Mouse (Mus musculus) mature B cell (primary cell): ENCODE results near the gene Gopc.

Experiments used
- in situ Hi-C: fragments of 300-500 bp; cut with MboI; formaldehyde crosslinking; loops from 2 replicates; pipeline ENCODE4 v1.14.3; 2019

The Gopc gene

DNA sequence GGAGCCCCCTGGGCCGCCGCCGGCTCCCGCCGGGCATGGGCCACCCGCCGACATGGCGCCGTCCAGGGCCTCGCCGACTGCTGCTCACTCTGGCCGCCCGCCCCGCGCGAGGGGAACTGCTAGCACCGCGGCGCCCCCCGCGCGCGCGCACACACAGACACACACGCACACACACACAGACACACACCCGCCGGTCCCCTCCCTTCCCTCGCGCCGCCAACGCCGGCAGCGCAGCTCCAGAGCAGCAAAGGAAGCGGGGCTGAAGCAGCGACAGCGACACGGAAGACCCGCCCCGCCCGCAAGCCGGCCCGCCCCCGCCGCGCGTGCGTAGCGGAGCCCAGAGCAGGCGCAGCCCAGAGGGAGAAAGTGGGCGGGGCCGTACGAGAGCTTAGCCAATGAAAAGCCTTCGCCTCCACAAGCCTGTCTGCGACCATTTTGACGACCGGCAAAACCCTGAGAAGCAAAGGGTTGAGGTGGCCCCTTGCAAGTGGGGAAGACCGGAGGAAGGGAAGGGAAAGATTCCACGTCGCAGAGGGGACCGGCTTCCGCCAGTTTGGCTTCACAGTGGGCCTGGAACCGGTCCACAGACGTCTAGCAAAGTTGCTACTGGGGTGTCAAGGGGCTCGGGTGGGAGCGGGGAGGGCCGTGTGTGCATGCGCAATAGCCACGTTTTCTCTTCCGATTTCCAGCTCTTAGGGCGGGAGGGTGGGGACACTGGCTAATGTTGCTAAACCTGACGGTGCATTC lies at the start of gene Gopc:
Gopc (minus strand) TSS at position 280 of the 747 bp plus-strand sequence.
- in situ Hi-C loops, result loop anchor here (25.0 kb wide), 2 partner anchors 145 to 920 kb away; partner anchors contain the start of gene Dcbld1

DNA sequence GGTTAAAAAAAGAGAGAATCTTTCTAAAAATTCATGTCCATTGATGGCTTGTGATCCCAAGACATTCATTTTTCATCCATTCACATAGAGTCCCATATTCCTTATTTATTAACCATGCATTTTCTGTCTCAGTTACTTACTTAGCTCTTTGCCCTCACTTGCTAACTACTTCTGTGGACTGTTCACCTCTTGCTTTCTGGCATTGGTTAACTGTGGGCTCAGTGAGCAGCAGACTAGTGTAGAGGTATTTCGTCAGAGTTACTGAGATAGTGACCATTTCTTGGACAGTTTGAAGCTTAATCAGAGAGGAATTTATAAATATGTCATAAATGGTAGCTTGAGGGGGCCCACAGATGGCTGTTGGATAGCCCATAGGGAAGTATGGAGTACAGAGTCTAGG lies 49.0 kb upstream of the Gopc start:
- in situ Hi-C loops, result no loop called here

DNA sequence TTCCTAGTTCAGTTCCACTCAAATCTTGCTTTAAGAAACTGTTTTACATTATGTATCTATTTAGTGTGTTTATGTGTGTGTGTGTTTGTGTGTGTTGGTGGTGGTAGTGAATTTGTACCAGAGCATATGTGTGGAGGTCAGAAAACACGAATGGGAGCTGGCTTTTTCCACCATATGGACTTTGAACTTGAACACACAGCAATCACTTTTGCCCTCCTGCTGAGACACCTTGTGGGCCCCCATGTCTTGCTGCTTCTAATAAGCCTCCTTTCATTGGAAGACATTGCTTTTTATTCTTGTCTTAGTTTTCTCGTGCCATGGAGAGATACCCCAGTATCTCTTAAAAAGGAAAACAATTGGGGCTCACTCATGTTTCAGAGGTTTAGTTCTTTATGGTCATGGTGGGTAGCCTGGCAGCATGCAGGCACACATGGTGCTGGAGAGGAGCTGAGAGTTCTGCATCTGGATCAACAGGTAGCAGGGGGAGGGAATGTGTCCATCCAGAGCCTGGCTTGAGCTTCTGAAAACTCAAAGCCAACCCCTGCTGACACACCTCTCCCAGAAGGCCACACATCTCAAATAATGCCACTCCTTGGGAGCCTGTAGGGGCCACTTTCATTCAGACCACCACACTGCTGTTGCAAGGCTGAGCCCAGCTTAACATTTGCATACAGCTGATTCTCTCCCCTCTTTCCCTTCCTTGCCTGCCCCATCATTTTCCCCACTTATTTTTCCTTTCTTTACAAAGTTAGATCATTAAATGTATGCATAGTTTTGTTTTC lies 45.9 kb upstream of the Gopc start:
- in situ Hi-C loops, result no loop called here

DNA sequence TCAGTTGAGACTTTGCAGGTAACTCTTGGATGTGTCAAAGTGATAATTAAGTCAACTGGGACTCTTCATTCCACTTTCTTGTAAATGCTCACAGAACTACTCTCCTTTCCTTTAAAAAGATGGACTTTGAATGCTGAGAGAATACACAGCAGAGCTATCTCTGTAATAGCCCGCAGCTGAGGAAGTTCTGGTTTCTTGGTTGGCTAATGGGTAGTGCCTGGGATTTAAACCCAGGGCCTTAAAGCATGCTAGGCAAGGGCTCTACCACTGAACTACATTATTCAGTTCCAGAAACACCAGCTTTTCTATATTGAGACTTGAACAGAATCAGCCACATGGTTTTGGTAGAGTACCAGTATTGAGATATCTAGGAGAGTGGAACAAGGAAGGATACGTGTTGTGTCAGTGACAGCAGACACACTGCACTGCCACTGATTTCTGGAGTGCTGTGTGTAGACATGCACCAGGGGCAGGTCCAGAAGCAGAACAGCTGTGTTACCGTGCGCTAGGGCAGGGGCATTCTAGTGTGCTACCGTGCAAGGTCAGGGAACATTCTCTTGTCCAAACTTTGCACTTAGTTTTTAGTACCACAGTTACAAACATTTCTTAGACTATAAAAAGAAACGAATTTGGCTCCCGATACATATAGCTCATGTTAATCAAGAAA lies 44.5 kb upstream of the Gopc start:
- in situ Hi-C loops, result no loop called here

DNA sequence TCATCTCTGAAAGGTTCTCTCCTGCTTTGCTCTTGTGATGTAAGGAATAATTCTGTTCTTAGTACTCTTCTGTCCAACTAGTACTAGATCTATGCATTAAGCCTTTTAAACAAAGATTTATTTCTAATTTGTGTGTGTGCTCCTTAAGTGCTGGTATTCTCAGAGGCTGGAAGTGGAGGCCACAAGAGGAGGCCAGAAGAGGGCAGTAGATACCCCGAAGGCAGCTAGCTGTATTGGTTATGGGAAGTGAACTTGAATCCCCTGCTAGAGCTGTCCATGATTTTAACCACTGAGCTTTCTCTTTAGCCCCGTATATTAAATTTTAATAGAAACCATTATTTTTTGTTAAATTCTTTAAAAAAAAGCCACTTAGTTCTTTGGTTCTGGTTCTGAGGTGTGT lies 41.2 kb upstream of the Gopc start:
- in situ Hi-C loops, result no loop called here

DNA sequence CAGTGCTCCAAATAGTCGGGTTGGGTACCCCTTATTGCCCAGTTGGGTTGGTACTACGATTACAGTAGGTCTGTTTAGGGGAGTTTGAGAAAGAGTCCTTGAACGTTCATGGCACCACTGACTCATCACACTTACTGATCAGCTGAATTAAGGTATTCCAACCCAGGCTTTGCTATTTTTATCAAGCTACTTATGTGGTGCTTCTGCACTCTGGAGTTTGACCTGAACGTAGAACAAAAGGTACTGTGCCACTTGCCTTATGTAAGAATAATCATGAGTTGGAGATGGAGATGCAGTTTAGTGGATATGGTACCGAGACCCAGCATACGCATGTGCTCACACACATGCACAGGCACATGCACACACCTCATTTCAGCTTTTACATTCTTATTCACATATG lies 39.8 kb upstream of the Gopc start:
- in situ Hi-C loops, result no loop called here

DNA sequence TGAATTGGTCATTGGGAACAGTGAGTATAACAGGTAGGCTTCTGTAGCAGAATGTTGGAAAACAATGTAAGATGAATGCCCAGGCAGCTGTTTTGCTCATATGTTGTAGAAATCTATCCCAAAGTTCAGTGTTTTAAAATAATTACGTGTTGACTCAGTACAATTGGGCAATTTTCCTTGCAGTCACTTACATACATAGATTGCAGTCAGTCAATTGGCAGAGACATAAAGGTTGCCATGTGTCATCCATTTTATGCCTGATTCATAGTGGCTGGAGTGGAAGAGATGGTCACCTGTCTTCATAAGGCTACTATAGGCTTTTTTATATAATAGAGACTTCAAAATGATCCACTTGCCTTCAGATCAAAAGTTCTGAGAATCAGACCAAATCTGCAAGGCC lies 38.6 kb upstream of the Gopc start:
- in situ Hi-C loops, result no loop called here

DNA sequence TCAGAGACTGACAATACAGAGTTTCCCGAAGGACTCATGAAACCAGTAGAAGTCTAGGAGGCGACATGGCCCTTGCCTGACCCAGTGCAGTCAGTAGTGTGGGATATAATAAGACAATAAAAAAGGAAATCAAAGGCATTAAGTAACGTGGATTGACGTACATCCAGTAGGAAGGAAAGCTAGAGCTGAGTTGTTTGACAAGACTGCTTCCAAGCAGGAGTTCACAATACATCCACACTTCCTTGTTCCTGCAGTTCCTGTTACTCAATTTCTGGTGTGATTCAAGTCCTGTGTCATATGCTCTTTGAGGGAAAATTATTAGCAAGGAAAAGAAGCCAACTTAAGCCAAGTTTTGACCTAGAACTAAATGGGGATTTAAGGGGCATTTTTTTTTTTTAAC lies 37.5 kb upstream of the Gopc start:
- in situ Hi-C loops, result no loop called here

DNA sequence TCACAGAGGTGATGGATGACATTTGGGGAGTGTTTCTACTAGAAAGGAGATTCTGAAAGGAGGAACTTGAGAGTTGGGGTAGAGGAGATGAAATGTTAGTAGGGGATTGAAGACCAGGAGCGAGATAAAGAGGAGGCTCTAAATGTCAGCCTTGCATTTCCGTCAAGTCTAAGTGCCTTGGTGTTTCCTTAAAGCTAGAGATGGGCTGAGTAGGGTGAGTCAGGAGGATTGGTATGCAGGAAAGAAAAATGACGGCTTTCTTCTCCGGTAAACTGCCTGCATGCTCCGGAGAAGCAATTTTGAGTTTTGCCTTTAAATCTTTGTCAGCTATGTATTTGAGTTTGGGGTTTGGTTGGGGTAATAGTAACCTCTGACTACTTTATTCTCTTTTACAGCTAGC lies 37.0 kb upstream of the Gopc start:
- in situ Hi-C loops, result no loop called here

DNA sequence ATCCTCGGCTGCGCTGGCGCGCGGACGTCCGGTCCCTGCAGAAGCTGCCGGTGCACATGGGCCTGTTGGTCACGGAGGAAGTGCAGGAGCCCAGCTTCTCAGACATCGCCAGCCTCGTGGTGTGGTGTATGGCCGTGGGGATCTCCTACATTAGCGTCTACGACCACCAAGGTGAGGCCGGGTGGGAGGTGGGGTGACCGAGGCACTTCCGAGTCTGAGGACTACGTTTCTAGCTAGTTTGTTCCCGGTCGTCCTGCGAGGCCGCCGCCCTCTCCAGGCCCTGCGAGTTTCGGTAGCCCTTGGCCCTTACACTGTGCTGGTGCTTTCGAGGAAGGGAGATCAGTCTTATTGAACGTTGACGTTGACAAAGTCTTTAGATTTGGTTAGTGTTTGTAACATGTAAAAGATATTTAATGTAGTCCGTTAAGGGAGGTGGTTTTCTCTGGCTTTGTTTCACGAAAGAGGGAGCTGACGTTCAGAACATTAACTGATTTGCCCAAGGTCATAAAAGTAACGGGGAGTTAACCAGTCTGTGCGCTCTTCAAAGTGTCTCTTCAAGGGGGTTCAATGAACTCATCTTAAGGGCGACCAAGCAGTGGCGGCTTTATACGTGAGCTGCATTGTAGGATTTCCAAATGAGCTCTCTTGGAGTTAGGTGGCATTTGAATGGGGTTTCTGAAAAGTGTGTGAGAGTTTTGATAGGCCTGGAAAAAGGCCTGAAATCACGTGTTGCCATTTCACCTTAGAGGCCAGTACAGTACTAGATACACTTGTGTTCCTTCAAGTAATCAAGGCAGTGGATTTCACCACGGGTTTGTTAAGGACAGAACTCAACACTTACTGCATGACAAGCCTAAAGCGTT lies 36.3 kb upstream of the Gopc start:
- in situ Hi-C loops, result no loop called here

DNA sequence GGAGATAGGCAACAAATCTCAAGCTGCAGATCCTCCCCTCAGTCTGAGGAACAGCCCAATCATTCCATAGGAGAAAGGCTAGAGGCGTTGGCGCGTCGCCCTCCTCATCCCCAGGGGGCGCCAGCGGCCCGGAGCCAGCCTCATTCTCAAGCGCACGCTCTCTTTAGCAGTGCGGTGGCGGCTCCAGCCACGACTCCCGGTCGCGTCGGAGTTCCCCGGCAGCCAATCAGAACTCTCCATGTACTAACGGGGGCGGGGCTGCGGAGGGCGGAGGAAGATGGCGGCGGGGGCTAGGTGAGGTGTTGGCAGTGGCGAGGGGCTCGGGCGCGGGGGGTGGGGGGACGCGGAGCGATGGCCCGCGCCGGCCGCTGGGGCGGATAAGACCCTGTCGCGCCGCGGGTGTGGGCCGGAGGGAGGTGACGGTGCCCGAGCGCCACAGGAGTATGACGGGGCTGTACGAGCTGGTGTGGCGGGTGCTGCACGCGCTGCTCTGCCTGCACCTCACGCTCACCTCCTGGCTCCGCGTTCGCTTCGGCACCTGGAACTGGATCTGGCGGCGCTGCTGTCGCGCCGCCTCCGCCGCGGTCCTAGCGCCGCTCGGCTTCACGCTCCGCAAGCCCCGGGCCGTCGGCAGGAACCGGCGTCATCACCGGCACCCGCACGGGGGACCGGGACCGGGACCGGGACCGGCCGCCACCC lies 35.5 kb upstream of the Gopc start, which contains the start of gene Nus1:
Nus1 (plus strand) TSS at position 249 of the 699 bp plus-strand sequence.
- in situ Hi-C loops, result no loop called here

DNA sequence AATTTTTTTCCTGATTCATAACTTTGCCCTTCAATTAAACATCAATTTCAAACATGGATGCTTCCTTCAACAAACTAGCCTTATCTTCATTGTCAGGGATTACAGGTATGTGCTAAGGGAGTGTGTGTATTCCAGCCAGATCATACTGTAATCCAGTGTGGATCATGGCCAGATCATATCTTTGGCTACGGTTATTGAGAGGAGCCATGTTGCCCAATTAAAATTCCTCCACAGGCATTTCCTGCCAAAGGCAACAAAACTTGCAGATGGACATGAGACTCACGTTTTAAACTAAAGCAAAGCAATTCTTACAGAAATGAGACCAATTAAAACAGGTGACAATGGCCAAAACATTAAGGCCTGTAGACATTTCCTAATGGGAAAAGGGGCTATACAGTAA lies 34.5 kb upstream of the Gopc start:
- in situ Hi-C loops, result no loop called here

DNA sequence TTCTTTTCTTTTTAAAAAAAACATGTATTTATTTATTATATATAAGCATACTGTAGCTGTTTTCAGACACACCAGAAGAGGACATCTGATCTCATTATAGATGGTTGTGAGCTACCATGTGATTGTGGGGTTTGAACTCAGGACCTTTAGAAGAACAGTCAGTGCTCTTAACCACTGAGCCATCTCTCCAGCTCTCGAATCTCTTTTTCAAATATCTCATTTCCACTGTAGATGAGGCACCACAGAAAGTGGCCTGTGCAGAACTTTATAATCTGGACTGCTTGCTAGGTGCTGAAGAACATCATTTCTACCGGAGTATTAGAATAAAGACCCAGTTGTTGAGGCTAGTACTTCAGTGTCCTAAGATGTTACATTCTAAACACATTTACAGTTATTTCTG lies 33.1 kb upstream of the Gopc start:
- in situ Hi-C loops, result no loop called here

DNA sequence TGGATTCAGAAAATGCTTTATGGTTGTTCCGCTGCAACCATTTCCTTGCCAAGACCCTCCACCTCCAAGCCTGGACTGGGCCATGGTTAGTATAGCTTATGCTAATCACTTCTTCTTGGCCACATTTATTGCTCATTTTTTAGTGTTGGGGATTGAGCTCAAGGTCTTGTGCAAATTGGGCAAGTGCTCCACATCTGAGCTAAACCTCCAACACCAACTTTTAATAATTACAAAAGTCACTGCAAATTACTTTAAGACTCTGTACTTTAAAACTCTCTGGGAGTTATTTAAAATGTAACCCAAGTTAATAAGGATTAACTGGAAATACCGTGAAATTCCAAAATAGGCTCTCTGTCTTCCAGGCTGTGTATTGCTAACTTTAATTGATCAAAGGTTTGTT lies 25.6 kb upstream of the Gopc start:
- in situ Hi-C loops, result no loop called here

DNA sequence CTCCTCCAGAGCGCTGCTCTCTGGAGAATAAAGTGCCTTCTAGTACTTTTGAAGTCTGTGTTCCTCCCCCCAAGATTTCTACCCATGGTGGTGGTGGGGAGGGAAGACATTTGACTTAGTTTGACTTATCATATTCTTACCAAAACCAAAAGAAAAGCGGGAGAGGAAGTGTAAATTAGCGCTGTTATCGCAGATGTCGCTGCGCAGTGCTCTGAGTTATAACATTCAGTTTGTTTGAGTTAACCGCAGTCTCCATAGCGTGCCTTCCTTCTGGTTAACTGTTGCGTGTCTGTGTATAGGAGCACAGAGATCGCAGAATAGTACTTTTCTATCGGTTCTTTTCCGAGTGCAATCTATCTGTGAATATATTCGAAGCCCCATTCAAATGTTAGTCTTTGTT lies 23.2 kb upstream of the Gopc start:
- in situ Hi-C loops, result no loop called here

DNA sequence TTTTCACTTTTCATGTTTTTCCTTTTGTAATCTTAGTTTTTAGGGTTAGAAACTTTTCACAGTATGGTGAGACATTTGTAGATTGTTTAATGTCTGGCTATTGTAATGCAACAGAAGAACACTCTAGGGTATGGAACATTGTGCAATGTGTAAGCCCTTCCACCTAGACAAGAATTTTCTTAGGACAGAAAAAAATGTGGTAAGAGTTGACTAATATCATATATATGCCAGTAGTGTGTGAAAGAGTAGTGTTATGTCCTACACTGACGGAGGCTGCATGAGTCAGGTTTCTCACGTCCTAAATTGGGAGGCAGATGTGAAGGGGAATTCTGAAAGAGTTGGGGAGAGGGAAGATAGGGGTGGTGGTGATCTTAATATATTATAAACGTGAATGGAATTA lies 17.8 kb upstream of the Gopc start:
- in situ Hi-C loops, result loop anchor here (25.0 kb wide), 2 partner anchors 162 to 937 kb away; partner anchors contain the start of gene Dcbld1

DNA sequence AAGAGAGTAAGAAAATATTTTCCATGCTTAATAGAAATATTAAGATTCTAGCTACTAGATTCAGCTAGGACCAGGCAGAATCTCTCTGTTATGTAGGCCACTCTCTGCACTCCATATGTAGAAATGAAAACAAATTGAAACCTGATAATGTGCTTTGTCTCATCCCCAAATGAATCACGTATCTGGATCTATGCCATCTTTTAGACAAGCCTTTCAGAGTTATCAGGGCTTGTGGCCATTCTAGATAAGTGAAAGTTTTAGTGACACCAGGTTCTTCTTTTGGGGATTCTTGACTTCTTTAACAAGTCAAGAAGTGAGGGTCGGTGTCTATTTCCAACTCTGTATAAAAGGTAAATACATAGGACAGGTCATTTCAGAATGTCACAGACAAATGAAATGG lies 16.8 kb upstream of the Gopc start:
- in situ Hi-C loops, result loop anchor here (25.0 kb wide), 2 partner anchors 161 to 936 kb away; partner anchors contain the start of gene Dcbld1

DNA sequence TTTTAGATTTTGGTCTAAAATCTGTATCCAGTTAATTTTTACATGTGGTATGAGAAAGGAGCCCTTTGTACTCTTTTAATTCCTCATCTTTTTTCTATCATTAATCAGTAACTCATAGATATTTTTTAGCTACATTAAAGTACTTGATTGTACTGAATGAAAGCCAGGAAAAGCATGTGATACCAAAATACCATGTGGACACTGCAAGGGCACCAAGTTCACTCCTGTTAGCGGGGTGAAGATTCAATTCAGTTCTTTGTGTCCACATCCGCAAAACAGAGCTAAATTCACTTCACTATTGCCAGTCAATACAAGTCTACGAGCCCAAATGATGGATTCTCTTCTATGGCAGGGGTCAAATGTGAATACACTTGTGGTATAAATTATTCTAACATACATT lies 14.7 kb upstream of the Gopc start:
- in situ Hi-C loops, result loop anchor here (25.0 kb wide), 2 partner anchors 159 to 934 kb away; partner anchors contain the start of gene Dcbld1

DNA sequence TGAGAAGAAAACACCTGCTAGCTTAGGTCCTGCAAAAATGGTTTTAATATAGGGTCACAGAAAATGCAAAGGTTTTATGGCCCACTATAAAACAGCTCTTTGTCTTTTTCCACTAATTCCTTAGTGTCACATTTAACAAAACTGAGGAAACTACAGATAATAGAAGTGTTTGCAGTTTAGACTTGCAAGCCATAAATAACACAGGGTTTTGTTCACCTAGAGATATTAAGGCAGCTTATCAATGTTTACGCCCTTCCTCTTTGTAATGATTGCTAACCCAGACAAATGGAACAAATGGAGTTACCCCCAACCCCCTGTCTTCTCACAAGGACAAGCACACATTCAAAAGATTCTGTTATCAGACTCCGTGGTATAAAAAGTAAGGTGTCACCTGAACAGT lies 9.3 kb upstream of the Gopc start:
- in situ Hi-C loops, result loop anchor here (25.0 kb wide), 2 partner anchors 154 to 929 kb away; partner anchors contain the start of gene Dcbld1

DNA sequence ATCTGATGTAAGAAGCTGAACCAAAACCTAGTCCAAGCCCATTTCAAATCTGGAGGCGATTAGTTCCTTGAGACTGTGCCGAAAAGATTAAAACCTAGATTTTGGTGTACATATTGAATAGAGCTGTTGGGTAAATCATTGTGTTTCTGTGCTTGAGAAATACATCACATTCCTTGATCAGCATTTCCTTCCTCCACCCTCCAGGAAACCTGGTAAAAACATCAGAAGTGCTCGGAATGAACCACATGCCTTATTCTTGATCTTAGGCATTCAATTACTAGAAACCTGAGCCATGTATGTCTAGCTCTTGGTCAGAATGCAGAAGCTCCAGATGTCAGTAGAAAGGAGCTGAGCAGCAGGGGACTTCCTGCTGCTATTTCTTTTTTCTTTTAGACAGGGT lies 7.5 kb upstream of the Gopc start:
- in situ Hi-C loops, result loop anchor here (25.0 kb wide), 2 partner anchors 152 to 927 kb away; partner anchors contain the start of gene Dcbld1
